In the genomic region with DNA sequence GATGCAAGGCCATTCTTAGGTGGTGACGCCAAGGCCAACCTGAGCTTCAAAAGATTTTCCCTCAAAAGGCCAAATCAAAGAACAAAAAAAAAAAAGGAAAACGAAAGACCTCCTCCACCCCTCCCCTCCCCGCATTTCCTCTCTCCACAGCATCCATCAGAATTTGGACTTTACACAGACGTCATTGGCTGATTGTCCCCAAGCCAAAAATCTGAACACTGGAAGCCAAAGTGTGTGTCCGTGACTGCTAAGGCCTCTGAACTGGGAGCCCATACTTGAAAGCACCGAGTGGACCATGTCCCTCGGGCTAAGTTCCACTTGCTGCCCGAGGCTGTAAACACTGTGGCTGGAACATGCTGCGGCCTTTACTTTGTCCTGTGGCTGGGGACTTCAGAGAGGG, we compare ENCODE assay signal across 21 mouse cellular contexts. TPM values are rescaled to one million over a fixed set of nuclear protein-coding genes. Genes with fewer than 3 reads are reported as not detected.
DNase-seq lines count a peak whose midpoint lies in the region; ATAC-seq and TF ChIP-seq lines count a peak whose summit lies in the region.
"Had no signal": no experiment of that assay in that cellular context is flagged by ENCODE, and none has a peak within 500 bp of the region (broad histone marks: within the 10 kb centered on the region; RNA-seq: fewer than 3 reads in every experiment).

No protein-coding gene starts in this region.

- H3K27me3 ChIP-seq in kidney, embryonic 14.5 days (ENCODE audit: control insufficient read depth, insufficient read depth, low read length) = no peaks in the 10 kb centered on the region
- no peaks in the 10 kb centered on the region for H3K27me3 ChIP-seq in liver, adult 2 months (ENCODE audit: control insufficient read depth, insufficient read depth, low read length)
- no peaks in the 10 kb centered on the region for H3K27me3 ChIP-seq in forebrain, embryonic 10.5 days (ENCODE audit: poor library complexity, severe bottlenecking)
- H3K27me3 ChIP-seq in forebrain, postnatal 0 days (ENCODE audit: insufficient read depth, low read length) = no peaks in the 10 kb centered on the region
- H3K27me3 ChIP-seq: embryonic facial prominence, embryonic 15.5 days; hindbrain, embryonic 15.5 days had no signal

- H3K27ac ChIP-seq in kidney, embryonic 14.5 days (ENCODE audit: low read depth, low read length) = no peak overlapping the region
- peak overlapping the region; percentile 69 for H3K27ac ChIP-seq in brown adipose tissue, adult 24 weeks (replicated peaks; ENCODE audit: low read depth, low read length)
- peak overlapping the region; percentile 84 for H3K27ac ChIP-seq in liver, adult 2 months (replicated peaks; ENCODE audit: insufficient read depth, low read depth, low read length)
- no peak overlapping the region for H3K27ac ChIP-seq in forebrain, embryonic 10.5 days
- no peak overlapping the region for H3K27ac ChIP-seq in forebrain, postnatal 0 days (ENCODE audit: low read depth, low read length)
- H3K27ac ChIP-seq: embryonic facial prominence, embryonic 15.5 days; heart, embryonic 10.5 days; hindbrain, embryonic 15.5 days; midbrain, embryonic 10.5 days had no signal

- WGBS in kidney, embryonic 14.5 days = 79% methylated on average over 9 of the region's 9 CpGs
- 12% methylated on average over 9 of the region's 9 CpGs for WGBS in liver, adult 2 months
- 86% methylated on average over 9 of the region's 9 CpGs for WGBS in forebrain, embryonic 10.5 days
- WGBS in forebrain, postnatal 0 days = 87% methylated on average over 9 of the region's 9 CpGs

- peaks cover 8% of the 10 kb centered on the region for H3K4me1 ChIP-seq in kidney, embryonic 14.5 days (ENCODE audit: control insufficient read depth, insufficient read depth, low read length)
- H3K4me1 ChIP-seq in brown adipose tissue, adult 24 weeks (ENCODE audit: control insufficient read depth, insufficient read depth, insufficient read length, low read length) = peaks cover 4% of the 10 kb centered on the region
- H3K4me1 ChIP-seq in liver, adult 2 months (ENCODE audit: control insufficient read depth, insufficient read depth, low read length) = peaks cover 37% of the 10 kb centered on the region
- peaks cover 13% of the 10 kb centered on the region for H3K4me1 ChIP-seq in forebrain, embryonic 10.5 days
- peaks cover 2% of the 10 kb centered on the region; the same call in 1 of the 2 replicates for H3K4me1 ChIP-seq in forebrain, postnatal 0 days (ENCODE audit: insufficient read depth)

- H3K79me2 ChIP-seq in liver, adult 2 months (ENCODE audit: control insufficient read depth, insufficient read depth, low read length) = peaks cover 30% of the 10 kb centered on the region

- H3K4me2 ChIP-seq in kidney, embryonic 14.5 days (replicated peaks; ENCODE audit: low read depth, low read length) = no peak overlapping the region
- H3K4me2 ChIP-seq in forebrain, postnatal 0 days (ENCODE audit: low read depth) = no peak overlapping the region
- H3K4me2 ChIP-seq: embryonic facial prominence, embryonic 15.5 days; hindbrain, embryonic 15.5 days had no signal

- no peaks in the 10 kb centered on the region for H3K9me3 ChIP-seq in kidney, embryonic 14.5 days (ENCODE audit: control insufficient read depth, low read length)
- H3K9me3 ChIP-seq in forebrain, embryonic 10.5 days = no peaks in the 10 kb centered on the region
- no peaks in the 10 kb centered on the region for H3K9me3 ChIP-seq in forebrain, postnatal 0 days (ENCODE audit: low read length)
- H3K9me3 ChIP-seq: embryonic facial prominence, embryonic 15.5 days; heart, embryonic 10.5 days; hindbrain, embryonic 15.5 days; midbrain, embryonic 10.5 days had no signal

- TF ChIP-seq CTCF in liver, adult 2 months (IDR thresholded peaks at IDR 0.05; ENCODE audit: low read depth, low read length) = no peak
- no peak for TF ChIP-seq CTCF in forebrain, postnatal 0 days (IDR thresholded peaks at IDR 0.05; ENCODE audit: low read depth)

- peaks cover 63% of the 10 kb centered on the region for H3K36me3 ChIP-seq in kidney, embryonic 14.5 days (ENCODE audit: control insufficient read depth, insufficient read depth, low read length)
- H3K36me3 ChIP-seq in liver, adult 2 months (ENCODE audit: control insufficient read depth, insufficient read depth, low read length) = peaks cover 21% of the 10 kb centered on the region; the same call in 1 of the 2 replicates
- peaks cover 94% of the 10 kb centered on the region for H3K36me3 ChIP-seq in forebrain, embryonic 10.5 days (replicated peaks)
- H3K36me3 ChIP-seq in forebrain, postnatal 0 days (ENCODE audit: insufficient read depth) = peaks cover 60% of the 10 kb centered on the region

- H3K9ac ChIP-seq in kidney, embryonic 14.5 days (ENCODE audit: low read depth, low read length) = no peak overlapping the region
- peak overlapping the region; percentile 61 for H3K9ac ChIP-seq in liver, adult 2 months (ENCODE audit: low read depth, low read length)
- H3K9ac ChIP-seq in forebrain, postnatal 0 days = no peak overlapping the region
- H3K9ac ChIP-seq: embryonic facial prominence, embryonic 15.5 days; hindbrain, embryonic 15.5 days had no signal

- H3K4me3 ChIP-seq in kidney, embryonic 14.5 days (ENCODE audit: low read length) = no peak overlapping the region
- H3K4me3 ChIP-seq in brown adipose tissue, adult 24 weeks (ENCODE audit: insufficient read depth, low read depth, low read length) = no peak overlapping the region
- no peak overlapping the region for H3K4me3 ChIP-seq in liver, adult 2 months (ENCODE audit: insufficient read depth, low read depth, low read length)
- no peak overlapping the region for H3K4me3 ChIP-seq in forebrain, embryonic 10.5 days
- H3K4me3 ChIP-seq in forebrain, postnatal 0 days (ENCODE audit: low read depth, low read length) = no peak overlapping the region
- H3K4me3 ChIP-seq: embryonic facial prominence, embryonic 15.5 days; heart, embryonic 10.5 days; hindbrain, embryonic 15.5 days; midbrain, embryonic 10.5 days had no signal

- ATAC-seq in kidney, embryonic 14.5 days (ENCODE audit: low FRiP score, low TSS enrichment) = no peak
- ATAC-seq in forebrain, postnatal 0 days = no peak

- TF ChIP-seq POLR2A in liver, adult 2 months (IDR thresholded peaks at IDR 0.05; ENCODE audit: extremely low read depth, insufficient read depth, low read length) = 0 out of 2 replicates have a peak, but pooled peaks have one; percentile 23

- peak; percentile 87 for DNase-seq in kidney, adult 11 months
- DNase-seq in kidney, adult 8-10 months = peak; percentile 80 to 85
- peak; percentile 100 for DNase-seq in liver, adult 2 months (ENCODE audit: extremely low read depth, low read depth, low spot score)
- no peak for DNase-seq in right cerebral cortex, adult 18-20 months
- DNase-seq in forebrain, embryonic 10.5 days (ENCODE audit: extremely low spot score, low spot score) = no peak
- no peak for DNase-seq in forebrain, postnatal 0 days
- DNase-seq: cerebellum, adult 8-10 months; gastrocnemius, postnatal 14 days; heart, postnatal 10 days; layer of hippocampus, postnatal 36 days; left cerebral cortex, postnatal 4 days; lung, adult 2 months; lung, postnatal 4 days; right cerebral cortex, postnatal 25 days; thymus, postnatal 25 days had no signal

RNA-seq across cellular contexts. Expression of a gene that starts 6.1 kb away (rescaled TPM):
- 269 and 294 TPM in 2 replicates for polyA plus RNA-seq in kidney, embryonic 14.5 days (2014; fragmentation: Nextera tagmentation; extraction: Ambion mirVana)
- 696 and 736 TPM in 2 replicates for polyA plus RNA-seq in brown adipose tissue, adult 24 weeks (2012; ENCODE audit: insufficient read depth, insufficient read length, missing spikeins)
- 85.3 and 96.1 TPM in 2 replicates for total RNA-seq in liver, adult 2 months (2014; rRNA removed)
- polyA plus RNA-seq in liver, adult 2 months (2012; rRNA removed) = 441 and 448 TPM in 2 replicates
- 288 and 291 TPM in 2 replicates for polyA plus RNA-seq in forebrain, embryonic 10.5 days (2016; fragmentation: Nextera tagmentation; extraction: Ambion mirVana)
- 35.8 and 36.5 TPM in 2 replicates for total RNA-seq in forebrain, postnatal 0 days (2014; rRNA removed)
- 200 and 227 TPM in 2 replicates for polyA plus RNA-seq in forebrain, postnatal 0 days (2015; fragmentation: Nextera tagmentation; extraction: Ambion mirVana)

RNA-seq across cellular contexts. Expression of a gene that starts 33.8 kb away (rescaled TPM):
- polyA plus RNA-seq in kidney, embryonic 14.5 days (2014; fragmentation: Nextera tagmentation; extraction: Ambion mirVana) = 4.2 and 6.2 TPM in 2 replicates
- polyA plus RNA-seq in brown adipose tissue, adult 24 weeks (2012; ENCODE audit: insufficient read depth, insufficient read length, missing spikeins) = 0.67 and 0.79 TPM in 2 replicates
- total RNA-seq in liver, adult 2 months (2014; rRNA removed) = 0.13 and 0.18 TPM in 2 replicates
- polyA plus RNA-seq in liver, adult 2 months (2012; rRNA removed) = 0.16 and 0.18 TPM in 2 replicates
- polyA plus RNA-seq in forebrain, embryonic 10.5 days (2016; fragmentation: Nextera tagmentation; extraction: Ambion mirVana) = 7.9 and 8.7 TPM in 2 replicates
- 24.5 and 26.9 TPM in 2 replicates for total RNA-seq in forebrain, postnatal 0 days (2014; rRNA removed)
- polyA plus RNA-seq in forebrain, postnatal 0 days (2015; fragmentation: Nextera tagmentation; extraction: Ambion mirVana) = 9.4 and 10.6 TPM in 2 replicates

RNA-seq across cellular contexts. Expression of a gene that starts 47.9 kb away (rescaled TPM):
- polyA plus RNA-seq in kidney, embryonic 14.5 days (2014; fragmentation: Nextera tagmentation; extraction: Ambion mirVana) = 188 and 247 TPM in 2 replicates
- 57.6 and 63.5 TPM in 2 replicates for polyA plus RNA-seq in brown adipose tissue, adult 24 weeks (2012; ENCODE audit: insufficient read depth, insufficient read length, missing spikeins)
- total RNA-seq in liver, adult 2 months (2014; rRNA removed) = 57.3 and 61.3 TPM in 2 replicates
- 92.9 and 115 TPM in 2 replicates for polyA plus RNA-seq in liver, adult 2 months (2012; rRNA removed)
- polyA plus RNA-seq in forebrain, embryonic 10.5 days (2016; fragmentation: Nextera tagmentation; extraction: Ambion mirVana) = 280 and 284 TPM in 2 replicates
- total RNA-seq in forebrain, postnatal 0 days (2014; rRNA removed) = 165 and 167 TPM in 2 replicates
- 130 and 165 TPM in 2 replicates for polyA plus RNA-seq in forebrain, postnatal 0 days (2015; fragmentation: Nextera tagmentation; extraction: Ambion mirVana)

Comparison
In these comparisons a context has a peak if more than half of its experiments do, and no peak if none do; other contexts are left out.
1. DNase-seq: peak in kidney, adult 11 months (single experiment), kidney, adult 8-10 months (2 of 2) and liver, adult 2 months (single experiment); none in right cerebral cortex, adult 18-20 months (single experiment), forebrain, embryonic 10.5 days (single experiment) and forebrain, postnatal 0 days (single experiment).
2. H3K27ac ChIP-seq: peak in brown adipose tissue, adult 24 weeks (single experiment) and liver, adult 2 months (single experiment); none in kidney, embryonic 14.5 days (single experiment), forebrain, embryonic 10.5 days (single experiment) and forebrain, postnatal 0 days (single experiment).